Mouse (Mus musculus): ENCODE data around the gene Eml4. TPM values are rescaled to one million over a fixed set of nuclear protein-coding genes. Genes with fewer than 3 reads are reported as not detected.

Gene Eml4
- total and polyA plus RNA-seq, 3 experiments = 25.6 to 42.4 TPM; not detected in 1

DNA sequence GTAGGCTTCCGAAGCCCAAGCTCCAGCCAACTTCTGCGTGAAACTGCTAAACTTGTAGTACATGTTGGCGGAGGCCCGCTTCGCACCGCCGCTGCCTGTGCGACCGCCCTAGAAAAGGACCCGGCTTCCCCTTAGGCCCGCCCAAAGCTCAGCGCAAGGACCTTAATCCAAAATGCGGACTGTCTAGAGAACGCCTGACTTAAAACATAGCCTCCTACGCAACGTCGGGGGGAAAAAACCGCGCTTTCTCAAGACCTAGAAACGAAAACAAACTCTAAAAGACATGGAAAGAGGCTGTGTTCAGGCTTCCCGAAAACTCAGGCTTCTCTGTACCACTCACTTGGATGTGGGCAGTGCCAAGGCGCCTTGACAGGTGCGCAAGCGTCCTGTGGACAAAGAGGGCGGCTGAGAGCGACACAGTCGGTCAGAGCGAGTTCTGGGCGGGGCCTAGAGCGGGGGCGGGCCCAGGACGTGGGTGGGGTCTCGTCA lies 163.5 kb downstream of the Eml4 start:
- Histone ChIP-seq H3K9ac (ENCODE audit: control insufficient read depth, low read depth, low read length, poor library complexity, severe bottlenecking) (peak overlapping the region; percentile 76), H3K9me3 (replicated peaks; ENCODE audit: insufficient read depth, low read length) (no peaks in the 10 kb centered on the region), H3K27ac (ENCODE audit: control insufficient read depth, low read depth, low read length) (peak overlapping the region; percentile 75), H3K79me2 (ENCODE audit: control insufficient read depth, insufficient read depth, low read length, poor library complexity) (peaks cover 45% of the 10 kb centered on the region), H3K4me3 (ENCODE audit: control insufficient read depth in 1 of 2, insufficient read depth in 1 of 2, low read depth in 2 of 2, low read length in 2 of 2) (peak overlapping the region; percentile 89 to 91), H3K36me3 (ENCODE audit: control insufficient read depth in 1 of 2, insufficient read depth in 2 of 2, low read length in 2 of 2) (peaks cover 0 to 21% of the 10 kb centered on the region in 2 experiments; a peak in 2 of 4 replicates), H3K27me3 (ENCODE audit: control insufficient read depth in 1 of 2, insufficient read depth in 2 of 2, low read length in 2 of 2) (no peaks in the 10 kb centered on the region), H3K4me1 (ENCODE audit: control insufficient read depth in 1 of 2, insufficient read depth in 2 of 2, low read length in 2 of 2) (peaks cover 0 to 21% of the 10 kb centered on the region in 2 experiments; a peak in 2 of 4 replicates)
- peak; percentile 96 for DNase-seq (ENCODE audit: low read depth, low spot score)
- no peak for TF ChIP-seq CHD2 (IDR thresholded peaks at IDR 0.05; ENCODE audit: low read length)
- TF ChIP-seq NELFE (IDR thresholded peaks at IDR 0.05; ENCODE audit: low read depth, low read length) = no peak; the same call in none of the 2 replicates
- peak; percentile 96 for TF ChIP-seq MAX (IDR thresholded peaks at IDR 0.05; ENCODE audit: low read length)
- no peak for TF ChIP-seq ZKSCAN1 (IDR thresholded peaks at IDR 0.05; ENCODE audit: low read depth, low read length)
- TF ChIP-seq E2F4 (IDR thresholded peaks at IDR 0.05; ENCODE audit: borderline replicate concordance, low read depth, low read length) = no peak
- no peak for TF ChIP-seq UBTF (IDR thresholded peaks at IDR 0.05; ENCODE audit: borderline replicate concordance, insufficient read depth, low read depth, low read length)
- peak in 1 of 2 experiments; percentile 67; a peak in 1 of 4 replicates for TF ChIP-seq POLR2A (IDR thresholded peaks at IDR 0.05; ENCODE audit: control insufficient read depth in 1 of 2, insufficient read depth in 1 of 2, low read depth in 1 of 2, low read length in 2 of 2, poor library complexity in 1 of 2)
- peak; percentile 56; the same call in 1 of the 2 replicates for TF ChIP-seq TBP (IDR thresholded peaks at IDR 0.05; ENCODE audit: low read depth, low read length)
- TF ChIP-seq MYC (IDR thresholded peaks at IDR 0.05; ENCODE audit: low read depth, low read length) = no peak
- no peak for TF ChIP-seq USF1 (IDR thresholded peaks at IDR 0.05; ENCODE audit: low read depth, low read length)
- 0 out of 2 replicates have a peak, but pooled peaks have one; percentile 9 for TF ChIP-seq ZMIZ1 (IDR thresholded peaks at IDR 0.05; ENCODE audit: low read depth, low read length)
- TF ChIP-seq RAD21 (IDR thresholded peaks at IDR 0.05; ENCODE audit: low read depth, low read length) = no peak
- no peak; the same call in 1 of the 2 replicates for TF ChIP-seq KAT2A (conservative IDR thresholded peaks at IDR 0.05; ENCODE audit: low read depth, low read length)
- TF ChIP-seq MXI1 (IDR thresholded peaks at IDR 0.05; ENCODE audit: low read depth, low read length) = 0 out of 2 replicates have a peak, but pooled peaks have one; percentile 58
- no peak for TF ChIP-seq MAFK (IDR thresholded peaks at IDR 0.05; ENCODE audit: borderline replicate concordance, low read depth, low read length)
- TF ChIP-seq GATA1 (IDR thresholded peaks at IDR 0.05; ENCODE audit: low read depth, low read length) = no peak
- no peak for TF ChIP-seq GABPA (IDR thresholded peaks at IDR 0.05; ENCODE audit: low read depth, low read length)
- TF ChIP-seq POLR2AphosphoS5 (IDR thresholded peaks at IDR 0.05; ENCODE audit: borderline replicate concordance, low read depth, low read length) = no peak
- no peak for TF ChIP-seq TAL1 (IDR thresholded peaks at IDR 0.05; ENCODE audit: low read length)
- no peak for TF ChIP-seq ETS1 (IDR thresholded peaks at IDR 0.05; ENCODE audit: low read depth, low read length)
- no peak for TF ChIP-seq RCOR1 (IDR thresholded peaks at IDR 0.05; ENCODE audit: low read depth, low read length)
- no peak for TF ChIP-seq JUND (IDR thresholded peaks at IDR 0.05; ENCODE audit: low read depth, low read length)
- TF ChIP-seq HCFC1 (IDR thresholded peaks at IDR 0.05; ENCODE audit: low read depth, low read length) = peak; percentile 81
- TF ChIP-seq CHD1 (IDR thresholded peaks at IDR 0.05; ENCODE audit: low read depth, low read length) = no peak
- no peak for TF ChIP-seq TCF12 (IDR thresholded peaks at IDR 0.05; ENCODE audit: low read depth, low read length)
- no peak for TF ChIP-seq POLR2AphosphoS2 (IDR thresholded peaks at IDR 0.05; ENCODE audit: low read length)
- TF ChIP-seq CTCF (IDR thresholded peaks at IDR 0.05 in 2 of 3, conservative IDR thresholded peaks at IDR 0.05 in 1 of 3; ENCODE audit: control insufficient read depth in 1 of 3, insufficient read depth in 1 of 3, low read depth in 2 of 3, low read length in 3 of 3, poor library complexity in 1 of 3, severe bottlenecking in 1 of 3) = no peak
- TF ChIP-seq BHLHE40 (IDR thresholded peaks at IDR 0.05; ENCODE audit: borderline replicate concordance, low read depth, low read length) = no peak
- no peak for TF ChIP-seq EP300 (IDR thresholded peaks at IDR 0.05; ENCODE audit: low read depth in 1 of 2, low read length in 2 of 2)
- peak; percentile 75; the same call in 1 of the 2 replicates for TF ChIP-seq SIN3A (IDR thresholded peaks at IDR 0.05; ENCODE audit: low read length)
- no peak for TF ChIP-seq ZNF384 (IDR thresholded peaks at IDR 0.05; ENCODE audit: low read depth, low read length)
- TF ChIP-seq ZC3H11A (IDR thresholded peaks at IDR 0.05; ENCODE audit: low read depth, low read length) = no peak
- no peak for TF ChIP-seq MYB (IDR thresholded peaks at IDR 0.05; ENCODE audit: low read depth, low read length)
- no peak for TF ChIP-seq ELF1 (IDR thresholded peaks at IDR 0.05; ENCODE audit: low read depth, low read length)
- no peak for TF ChIP-seq MAZ (IDR thresholded peaks at IDR 0.05; ENCODE audit: low read depth, low read length)
- no peak for TF ChIP-seq MEF2A (IDR thresholded peaks at IDR 0.05; ENCODE audit: extremely low read depth, insufficient replicate concordance, low read depth, low read length, poor library complexity, severe bottlenecking)
- peak; percentile 72 for TF ChIP-seq NRF1 (IDR thresholded peaks at IDR 0.05; ENCODE audit: insufficient read depth, low read depth, low read length, poor library complexity, severe bottlenecking)
